Comparison of ENCODE assay signal across 8 mouse cellular contexts in genomic region chrX:12080095-12080903, GRCm38 (mm10).
DNase-seq lines count a peak whose midpoint lies in the region; ATAC-seq and TF ChIP-seq lines count a peak whose summit lies in the region.

No protein-coding gene starts in this region.

- no peak for TF ChIP-seq CTCF in liver, postnatal 0 days (IDR thresholded peaks at IDR 0.05; ENCODE audit: low read depth)

- peak; percentile 78 for DNase-seq in CD4-positive helper T cell, adult 2 months (ENCODE audit: low read depth, low spot score)
- peak; percentile 36 for DNase-seq in adrenal gland, adult 8-10 months
- peak; percentile 69 for DNase-seq in embryonic facial prominence, embryonic 11.5 days (ENCODE audit: low spot score)
- DNase-seq in liver, postnatal 0 days, result peak; percentile 76
- peak; percentile 44 to 53 for DNase-seq in thymus, adult 18-20 months

- peaks cover 69% of the 10 kb centered on the region for H3K27me3 ChIP-seq in embryonic facial prominence, embryonic 11.5 days (ENCODE audit: control insufficient read depth, insufficient read depth, low read length)
- H3K27me3 ChIP-seq in heart, embryonic 12.5 days (replicated peaks), result peaks cover 84% of the 10 kb centered on the region
- H3K27me3 ChIP-seq in kidney, embryonic 16.5 days (ENCODE audit: insufficient read depth, low read length), result peaks cover 89% of the 10 kb centered on the region
- peaks cover 49% of the 10 kb centered on the region for H3K27me3 ChIP-seq in liver, postnatal 0 days (ENCODE audit: insufficient read depth, low read length)
- peaks cover 98% of the 10 kb centered on the region for H3K27me3 ChIP-seq in neural tube, embryonic 13.5 days

- H3K9ac ChIP-seq in embryonic facial prominence, embryonic 11.5 days (replicated peaks; ENCODE audit: low read length), result peak overlapping the region; percentile 75
- H3K9ac ChIP-seq in heart, embryonic 12.5 days, result peak overlapping the region; percentile 93
- peak overlapping the region; percentile 80 for H3K9ac ChIP-seq in kidney, embryonic 16.5 days (replicated peaks; ENCODE audit: low read length)
- H3K9ac ChIP-seq in liver, postnatal 0 days (replicated peaks), result peak overlapping the region; percentile 75
- peak overlapping the region; percentile 86 for H3K9ac ChIP-seq in neural tube, embryonic 13.5 days

- peak overlapping the region; percentile 81 for H3K27ac ChIP-seq in embryonic facial prominence, embryonic 11.5 days (replicated peaks; ENCODE audit: low read depth, low read length)
- peak overlapping the region; percentile 93 for H3K27ac ChIP-seq in heart, embryonic 12.5 days (ENCODE audit: poor library complexity, severe bottlenecking)
- peak overlapping the region; percentile 88 for H3K27ac ChIP-seq in kidney, embryonic 16.5 days (ENCODE audit: low read length)
- peak overlapping the region; percentile 73 for H3K27ac ChIP-seq in liver, postnatal 0 days (ENCODE audit: low read depth)
- H3K27ac ChIP-seq in neural tube, embryonic 13.5 days (replicated peaks), result peak overlapping the region; percentile 95

- H3K4me1 ChIP-seq in embryonic facial prominence, embryonic 11.5 days (ENCODE audit: control insufficient read depth, insufficient read depth, low read length), result no peaks in the 10 kb centered on the region; the same call in 1 of the 2 replicates
- H3K4me1 ChIP-seq in heart, embryonic 12.5 days (replicated peaks), result peaks cover 35% of the 10 kb centered on the region
- H3K4me1 ChIP-seq in kidney, embryonic 16.5 days (ENCODE audit: insufficient read depth, low read length), result peaks cover 30% of the 10 kb centered on the region
- H3K4me1 ChIP-seq in liver, postnatal 0 days (ENCODE audit: insufficient read depth), result peaks cover 11% of the 10 kb centered on the region
- H3K4me1 ChIP-seq in neural tube, embryonic 13.5 days (replicated peaks), result peaks cover 55% of the 10 kb centered on the region

- 5% methylated on average over 36 of the region's 97 CpGs for WGBS in embryonic facial prominence, embryonic 11.5 days
- 2% methylated on average over 61 of the region's 97 CpGs for WGBS in heart, embryonic 12.5 days
- 3% methylated on average over 40 of the region's 97 CpGs for WGBS in kidney, embryonic 16.5 days
- 8% methylated on average over 49 of the region's 97 CpGs for WGBS in liver, postnatal 0 days (ENCODE audit: insufficient replicate concordance)
- WGBS in neural tube, embryonic 13.5 days, result 3% methylated on average over 42 of the region's 97 CpGs

- peak; percentile 50 for ATAC-seq in embryonic facial prominence, embryonic 11.5 days (replicated peaks; ENCODE audit: insufficient number of reproducible peaks, low FRiP score, low TSS enrichment, low read depth)
- peak; percentile 49 for ATAC-seq in heart, embryonic 12.5 days (ENCODE audit: insufficient number of reproducible peaks, low FRiP score)
- ATAC-seq in kidney, embryonic 16.5 days (ENCODE audit: low FRiP score, low TSS enrichment), result peak; percentile 16; the same call in 1 of the 2 replicates
- ATAC-seq in liver, postnatal 0 days, result peak; percentile 60
- peak; percentile 44 for ATAC-seq in neural tube, embryonic 13.5 days (ENCODE audit: low read depth)

- H3K4me3 ChIP-seq in embryonic facial prominence, embryonic 11.5 days (ENCODE audit: low read depth, low read length), result peak overlapping the region; percentile 61
- peak overlapping the region; percentile 82 for H3K4me3 ChIP-seq in heart, embryonic 12.5 days
- peak overlapping the region; percentile 70 for H3K4me3 ChIP-seq in kidney, embryonic 16.5 days (ENCODE audit: low read length)
- peak overlapping the region; percentile 77 for H3K4me3 ChIP-seq in liver, postnatal 0 days (ENCODE audit: low read depth, low read length)
- peak overlapping the region; percentile 62 for H3K4me3 ChIP-seq in neural tube, embryonic 13.5 days

- peak overlapping the region; percentile 81 for H3K4me2 ChIP-seq in embryonic facial prominence, embryonic 11.5 days (ENCODE audit: low read depth, low read length)
- H3K4me2 ChIP-seq in heart, embryonic 12.5 days, result peak overlapping the region; percentile 90
- peak overlapping the region; percentile 77 for H3K4me2 ChIP-seq in kidney, embryonic 16.5 days (replicated peaks; ENCODE audit: low read depth, low read length)
- H3K4me2 ChIP-seq in liver, postnatal 0 days (ENCODE audit: low read depth, low read length), result peak overlapping the region; percentile 93
- peak overlapping the region; percentile 66 for H3K4me2 ChIP-seq in neural tube, embryonic 13.5 days

- no peaks in the 10 kb centered on the region for H3K36me3 ChIP-seq in embryonic facial prominence, embryonic 11.5 days (replicated peaks; ENCODE audit: control insufficient read depth, insufficient read depth, low read depth, low read length)
- H3K36me3 ChIP-seq in heart, embryonic 12.5 days, result no peaks in the 10 kb centered on the region
- no peaks in the 10 kb centered on the region for H3K36me3 ChIP-seq in kidney, embryonic 16.5 days (ENCODE audit: insufficient read depth, low read length)
- H3K36me3 ChIP-seq in liver, postnatal 0 days (replicated peaks; ENCODE audit: insufficient read depth, low read length), result no peaks in the 10 kb centered on the region
- no peaks in the 10 kb centered on the region for H3K36me3 ChIP-seq in neural tube, embryonic 13.5 days

- no peaks in the 10 kb centered on the region for H3K9me3 ChIP-seq in embryonic facial prominence, embryonic 11.5 days (replicated peaks; ENCODE audit: control insufficient read depth, low read length)
- no peaks in the 10 kb centered on the region for H3K9me3 ChIP-seq in heart, embryonic 12.5 days (replicated peaks)
- no peaks in the 10 kb centered on the region for H3K9me3 ChIP-seq in kidney, embryonic 16.5 days (ENCODE audit: low read length)
- no peaks in the 10 kb centered on the region for H3K9me3 ChIP-seq in liver, postnatal 0 days (ENCODE audit: low read length)
- no peaks in the 10 kb centered on the region for H3K9me3 ChIP-seq in neural tube, embryonic 13.5 days

- TF ChIP-seq EP300 in liver, postnatal 0 days (IDR thresholded peaks at IDR 0.05; ENCODE audit: low read depth), result no peak

Comparison
In these comparisons a context has a peak if more than half of its experiments do, and no peak if none do; other contexts are left out.
1. Peak in every context shown above with its lines: DNase-seq, ATAC-seq, H3K4me3 ChIP-seq and H3K27ac ChIP-seq.